Mouse (Mus musculus) limb, embryonic 15.5 days (tissue): ENCODE data around the gene Xpot. TPM values are rescaled to one million over a fixed set of nuclear protein-coding genes. Genes with fewer than 3 reads are reported as not detected.

ENCODE experiments used
- ATAC-seq: fragments of 200-750 bp; cut with Nextera tagmentation; 2 replicates; pipeline ENCODE4 v1.8.0; 2017; ENCODE audit warnings: low read depth, moderate TSS enrichment; ENCODE audit not compliant: insufficient number of reproducible peaks, low FRiP score, low TSS enrichment
- H3K27ac ChIP-seq: fragments of 300-500 bp; sonication (generic); 2 replicates; pipeline ENCODE4 v1.5.1; 2015; ENCODE audit warnings: moderate library complexity, mild to moderate bottlenecking, inconsistent platforms
- H3K27me3 ChIP-seq: fragments of 300-500 bp; sonication (generic); 2 replicates; pipeline ENCODE4 v1.6.1; 2015; ENCODE audit warnings: inconsistent platforms
- H3K36me3 ChIP-seq: fragments of 300-500 bp; sonication (generic); 2 replicates; pipeline ENCODE4 v1.6.1; 2015; ENCODE audit warnings: inconsistent platforms
- H3K4me1 ChIP-seq: fragments of 300-500 bp; sonication (generic); 2 replicates; pipeline ENCODE4 v1.6.1; 2015; ENCODE audit warnings: inconsistent platforms
- H3K4me2 ChIP-seq: fragments of 300-500 bp; sonication (generic); 2 replicates; pipeline ENCODE4 v1.6.1; 2015; ENCODE audit warnings: mild to moderate bottlenecking, inconsistent platforms
- H3K4me3 ChIP-seq: fragments of 300-500 bp; sonication (generic); 2 replicates; pipeline ENCODE4 v1.5.1; 2015; ENCODE audit warnings: mild to moderate bottlenecking, inconsistent platforms
- H3K9ac ChIP-seq: fragments of 300-500 bp; sonication (generic); 2 replicates; pipeline ENCODE4 v1.6.1; 2015; ENCODE audit warnings: inconsistent platforms
- H3K9me3 ChIP-seq: fragments of 300-500 bp; sonication (generic); 2 replicates; pipeline ENCODE4 v1.6.1; 2016; ENCODE audit warnings: inconsistent platforms
- WGBS: fragments of 180-500 bp; shearing (Covaris S2); methylation state at CpG from one replicate; pipeline ENCODE4 v1.1.7; 2015; 5-methylcytosine and 5-hydroxymethylcytosine counted together
- polyA plus RNA-seq: library from polyadenylated mRNA; unstranded; fragments of >200 nt; fragmentation: Nextera tagmentation; extraction: Ambion mirVana; gene quantifications from 2 replicates; pipeline ENCODE4 v1.2.1, GENCODE M21; 2015

Xpot gene
- polyA plus RNA-seq, 1 experiment from 2014 or later: 52.1 TPM

DNA sequence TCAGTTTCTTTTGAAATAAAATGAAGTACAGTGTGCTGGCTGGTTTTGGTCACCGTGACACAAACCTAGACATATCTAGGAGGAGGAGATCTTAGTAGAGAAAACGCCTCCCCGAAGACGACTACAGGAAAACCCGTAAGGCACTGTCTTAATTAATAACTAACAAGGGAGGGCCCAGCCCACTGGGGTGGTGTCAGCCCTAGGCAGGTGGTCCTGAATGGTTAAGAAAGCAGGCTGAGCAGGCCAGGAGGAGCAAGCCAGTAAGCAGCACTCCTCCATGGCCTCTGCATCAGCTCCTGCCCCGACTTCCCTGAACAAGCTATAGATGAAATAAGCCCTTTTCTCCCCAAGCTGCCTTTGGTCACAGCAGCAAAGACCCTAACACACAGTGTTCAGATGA lies 56.3 kb downstream of the Xpot start:
- Histone ChIP-seq H3K4me1 (no peaks in the 10 kb centered on the region), H3K9me3 (no peaks in the 10 kb centered on the region), H3K4me3 (no peak overlapping the region), H3K27me3 (no peaks in the 10 kb centered on the region), H3K9ac (no peak overlapping the region), H3K4me2 (no peak overlapping the region), H3K27ac (no peak overlapping the region), H3K36me3 (peaks cover 64% of the 10 kb centered on the region)
- ATAC-seq: no peak
- 70% methylated on average over 6 of the region's 6 CpGs for WGBS

DNA sequence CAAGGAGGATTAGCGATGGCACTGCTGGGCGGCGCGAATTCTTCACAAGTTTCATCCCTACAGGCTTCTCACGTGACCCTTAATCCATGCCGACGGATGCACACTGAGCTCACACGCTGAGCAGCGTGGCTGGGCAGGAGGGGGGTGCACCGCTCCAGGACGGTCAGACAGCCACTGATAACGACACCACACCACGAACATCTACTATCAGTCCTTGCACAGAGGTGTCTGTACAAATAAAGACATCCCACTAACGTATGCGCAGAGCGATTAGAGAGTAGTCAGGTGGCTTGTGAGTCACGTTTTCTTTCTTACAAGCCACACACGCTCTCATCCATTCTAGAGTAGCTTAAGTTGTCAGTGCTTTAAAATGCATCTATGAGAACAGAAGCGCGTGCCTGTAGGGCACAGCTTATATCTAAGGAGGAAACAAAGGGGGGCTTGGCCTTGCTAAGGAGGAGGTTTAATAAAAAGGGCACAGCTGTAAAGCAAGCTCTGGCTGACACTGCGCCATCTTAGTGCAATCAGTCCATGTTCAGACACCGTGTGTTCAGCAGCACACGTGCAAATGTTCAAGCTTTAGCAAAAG lies 57.0 kb downstream of the Xpot start:
- no peak overlapping the region for H3K27ac ChIP-seq

DNA sequence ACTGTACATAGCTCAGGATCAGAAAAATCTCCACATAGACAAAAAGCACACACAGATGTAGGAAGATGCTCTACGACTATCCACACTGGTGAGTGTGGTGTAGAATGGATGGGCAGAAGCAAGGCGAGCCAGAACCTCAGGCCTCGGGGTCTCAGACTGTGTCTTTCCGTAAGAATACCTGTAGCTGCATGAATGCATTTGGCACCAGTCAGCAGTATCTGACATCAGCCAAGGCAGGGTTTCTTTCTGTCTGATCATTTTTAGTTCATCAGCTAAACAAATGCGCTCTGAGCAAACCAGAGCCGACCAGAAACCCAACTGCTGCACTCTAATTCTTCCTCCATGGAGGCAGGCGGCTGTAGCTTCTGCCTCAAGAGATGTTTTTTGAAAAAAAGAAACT lies 57.6 kb downstream of the Xpot start:
- peaks cover 67% of the 10 kb centered on the region for H3K36me3 ChIP-seq
- H3K4me2 ChIP-seq: no peak overlapping the region
- no peak for ATAC-seq
- WGBS: 69% methylated on average over 7 of the region's 7 CpGs
- H3K9me3 ChIP-seq: no peaks in the 10 kb centered on the region
- no peak overlapping the region for H3K27ac ChIP-seq
- H3K9ac ChIP-seq: no peak overlapping the region
- no peaks in the 10 kb centered on the region for H3K27me3 ChIP-seq
- no peak overlapping the region for H3K4me3 ChIP-seq
- H3K4me1 ChIP-seq: no peaks in the 10 kb centered on the region

More for the DNA sequence above, 57.0 kb downstream of the Xpot start:
- no peak for ATAC-seq
- Histone ChIP-seq H3K27me3 (no peaks in the 10 kb centered on the region), H3K9me3 (no peaks in the 10 kb centered on the region), H3K9ac (no peak overlapping the region), H3K4me3 (no peak overlapping the region), H3K36me3 (peaks cover 64% of the 10 kb centered on the region), H3K4me2 (no peak overlapping the region), H3K4me1 (no peaks in the 10 kb centered on the region)
- WGBS: 22% methylated on average over 23 of the region's 23 CpGs

DNA sequence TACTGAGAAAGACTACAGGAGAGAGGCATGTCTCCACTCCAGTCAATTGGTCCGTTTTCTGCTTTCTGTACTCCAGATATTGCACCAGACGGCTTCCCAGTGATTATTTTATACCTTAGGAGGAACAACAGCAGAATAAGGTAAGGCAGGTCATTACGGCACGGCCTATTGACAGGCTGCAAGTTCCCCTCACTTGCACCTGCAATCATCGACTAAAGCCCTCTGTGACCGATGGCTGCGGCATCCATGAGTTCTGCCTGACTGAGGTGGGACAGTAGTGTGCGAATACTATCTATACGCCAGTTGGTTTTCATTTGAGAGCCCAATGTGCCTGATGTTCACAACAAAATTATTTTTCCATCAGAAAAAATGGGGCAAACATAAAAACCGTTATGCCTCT lies 58.1 kb downstream of the Xpot start:
- Histone ChIP-seq H3K4me3 (no peak overlapping the region), H3K36me3 (peaks cover 70% of the 10 kb centered on the region), H3K27me3 (no peaks in the 10 kb centered on the region), H3K9ac (no peak overlapping the region), H3K4me2 (no peak overlapping the region), H3K27ac (no peak overlapping the region), H3K9me3 (no peaks in the 10 kb centered on the region), H3K4me1 (no peaks in the 10 kb centered on the region)
- no peak for ATAC-seq
- WGBS: 96% methylated on average over 10 of the region's 10 CpGs

DNA sequence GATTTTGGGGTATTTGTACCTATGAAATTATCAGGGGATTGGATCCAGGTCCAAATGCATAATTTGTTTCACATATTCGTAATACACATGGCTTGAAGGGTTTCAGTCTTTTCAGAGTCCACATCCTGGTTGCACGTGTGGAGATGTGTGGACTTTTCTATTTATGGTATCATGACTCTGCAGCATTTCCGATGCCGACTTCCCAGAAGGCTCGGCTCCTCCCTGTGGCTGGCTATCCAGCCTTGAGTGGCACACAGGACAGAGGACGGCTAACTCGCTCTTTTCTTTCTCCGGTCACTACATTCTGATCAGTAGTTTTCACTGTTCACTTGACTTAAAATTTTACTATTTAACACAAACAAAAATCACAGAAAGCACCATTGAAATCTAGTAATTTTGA lies 61.7 kb downstream of the Xpot start:
- Histone ChIP-seq H3K4me1 (no peaks in the 10 kb centered on the region), H3K4me2 (no peak overlapping the region), H3K36me3 (peaks cover 61% of the 10 kb centered on the region), H3K27ac (no peak overlapping the region), H3K27me3 (no peaks in the 10 kb centered on the region), H3K4me3 (no peak overlapping the region), H3K9ac (no peak overlapping the region), H3K9me3 (no peaks in the 10 kb centered on the region)
- no peak for ATAC-seq
- WGBS: 89% methylated on average over 8 of the region's 8 CpGs

DNA sequence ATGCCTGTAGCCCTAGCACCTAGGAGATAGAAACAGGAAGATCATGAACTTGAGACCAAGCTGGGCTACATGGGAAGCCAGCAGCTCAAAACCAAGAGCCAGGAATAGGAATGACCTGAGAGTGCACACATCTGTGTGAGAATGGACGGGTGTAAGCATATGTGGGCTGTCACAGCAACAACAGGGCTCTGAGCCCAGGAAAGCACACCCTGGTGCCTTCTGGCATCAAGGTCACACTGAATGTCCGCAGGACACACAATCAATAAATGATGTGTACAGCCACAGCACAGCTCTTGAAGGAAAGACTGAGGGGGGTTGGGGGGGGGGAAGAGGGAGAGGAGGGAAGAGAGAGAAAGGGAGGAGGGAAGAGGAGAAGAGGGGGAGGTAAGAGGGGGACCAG lies 67.9 kb downstream of the Xpot start:
- Histone ChIP-seq H3K9me3 (no peaks in the 10 kb centered on the region), H3K9ac (no peak overlapping the region), H3K27me3 (no peaks in the 10 kb centered on the region), H3K4me2 (no peak overlapping the region), H3K36me3 (peaks cover 78% of the 10 kb centered on the region), H3K4me3 (no peak overlapping the region), H3K4me1 (no peaks in the 10 kb centered on the region), H3K27ac (no peak overlapping the region)
- 80% methylated on average over 2 of the region's 2 CpGs for WGBS
- no peak for ATAC-seq

GRCm38 (mm10) chr10:121556263-121556662 lies 69.9 kb downstream of the Xpot start:
- 81% methylated on average over 6 of the region's 6 CpGs for WGBS
- H3K36me3 ChIP-seq: peaks cover 83% of the 10 kb centered on the region
- ATAC-seq: no peak

GRCm38 (mm10) chr10:121550334-121550733 lies 75.8 kb downstream of the Xpot start:
- Histone ChIP-seq H3K4me2 (no peak overlapping the region), H3K4me3 (no peak overlapping the region), H3K27me3 (no peaks in the 10 kb centered on the region), H3K36me3 (peaks cover 88% of the 10 kb centered on the region), H3K27ac (no peak overlapping the region), H3K9me3 (no peaks in the 10 kb centered on the region), H3K9ac (no peak overlapping the region), H3K4me1 (no peaks in the 10 kb centered on the region)
- 54% methylated on average over 9 of the region's 9 CpGs for WGBS
- ATAC-seq: no peak

More at GRCm38 (mm10) chr10:121556263-121556662, 69.9 kb downstream of the Xpot start:
- no peak overlapping the region for H3K4me3 ChIP-seq
- no peak overlapping the region for H3K4me2 ChIP-seq
- no peak overlapping the region for H3K27ac ChIP-seq
- H3K27me3 ChIP-seq: no peaks in the 10 kb centered on the region
- H3K4me1 ChIP-seq: no peaks in the 10 kb centered on the region
- no peak overlapping the region for H3K9ac ChIP-seq
- no peaks in the 10 kb centered on the region for H3K9me3 ChIP-seq

GRCm38 (mm10) chr10:121549670-121550069 lies 76.5 kb downstream of the Xpot start:
- ATAC-seq: no peak
- no peak overlapping the region for H3K4me2 ChIP-seq
- WGBS: 75% methylated on average over 5 of the region's 5 CpGs
- no peaks in the 10 kb centered on the region for H3K27me3 ChIP-seq
- H3K4me1 ChIP-seq: no peaks in the 10 kb centered on the region
- no peak overlapping the region for H3K27ac ChIP-seq
- H3K9ac ChIP-seq: no peak overlapping the region
- no peaks in the 10 kb centered on the region for H3K9me3 ChIP-seq
- no peak overlapping the region for H3K4me3 ChIP-seq
- peaks cover 86% of the 10 kb centered on the region for H3K36me3 ChIP-seq

DNA sequence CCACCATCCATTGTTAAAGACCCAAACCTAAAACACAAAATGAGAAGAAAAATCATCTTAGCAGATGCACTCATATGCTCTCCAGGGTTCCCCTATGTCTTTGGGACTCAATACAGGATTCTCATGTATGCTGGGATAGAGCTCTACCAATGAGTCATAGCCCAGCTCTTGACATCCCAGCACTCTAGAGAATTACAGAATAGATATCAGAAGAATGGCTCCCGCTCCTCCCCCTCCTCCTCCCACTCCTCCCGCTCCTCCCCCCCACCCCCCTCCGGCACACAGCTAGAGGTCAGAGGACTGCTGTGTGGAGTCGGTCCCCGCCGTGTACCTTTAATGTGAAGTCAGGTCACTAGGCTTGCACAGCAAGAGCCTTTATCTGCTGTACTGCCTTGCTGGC lies 79.0 kb downstream of the Xpot start:
- WGBS: 91% methylated on average over 6 of the region's 6 CpGs

GRCm38 (mm10) chr10:121543577-121543976 lies 82.6 kb downstream of the Xpot start:
- ATAC-seq: no peak
- Histone ChIP-seq H3K27ac (no peak overlapping the region), H3K4me1 (no peaks in the 10 kb centered on the region), H3K9me3 (no peaks in the 10 kb centered on the region), H3K36me3 (peaks cover 30% of the 10 kb centered on the region), H3K27me3 (no peaks in the 10 kb centered on the region), H3K4me3 (no peak overlapping the region), H3K9ac (no peak overlapping the region), H3K4me2 (no peak overlapping the region)
- WGBS: 93% methylated on average over 6 of the region's 6 CpGs

More for the DNA sequence above, 79.0 kb downstream of the Xpot start:
- no peak overlapping the region for H3K27ac ChIP-seq
- no peaks in the 10 kb centered on the region for H3K9me3 ChIP-seq
- no peaks in the 10 kb centered on the region for H3K4me1 ChIP-seq
- no peak overlapping the region for H3K4me3 ChIP-seq
- no peak overlapping the region for H3K4me2 ChIP-seq
- peaks cover 64% of the 10 kb centered on the region for H3K36me3 ChIP-seq
- H3K9ac ChIP-seq: no peak overlapping the region
- H3K27me3 ChIP-seq: no peaks in the 10 kb centered on the region
- ATAC-seq: no peak

DNA sequence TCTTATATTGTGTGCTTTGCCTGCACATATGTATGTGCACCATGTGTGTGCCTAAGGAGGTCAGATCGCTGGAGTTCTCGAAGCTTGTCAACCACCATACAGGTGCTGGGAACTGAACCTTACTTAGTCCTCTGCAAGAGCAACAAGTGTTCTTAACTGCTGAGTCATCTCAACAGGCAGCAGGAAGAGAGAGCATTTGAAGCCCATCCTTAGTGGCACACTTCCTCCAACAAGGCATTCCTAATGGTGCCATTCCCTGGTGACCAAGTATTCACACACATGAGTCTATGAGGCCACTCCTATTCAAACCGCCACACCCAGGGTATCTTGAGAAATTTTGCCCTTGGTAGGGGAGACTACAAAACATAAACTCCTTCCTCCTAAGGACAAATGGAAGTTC lies 84.0 kb downstream of the Xpot start:
- Histone ChIP-seq H3K4me1 (no peaks in the 10 kb centered on the region), H3K36me3 (peaks cover 16% of the 10 kb centered on the region), H3K27ac (no peak overlapping the region), H3K4me2 (no peak overlapping the region), H3K27me3 (no peaks in the 10 kb centered on the region), H3K9me3 (no peaks in the 10 kb centered on the region), H3K4me3 (no peak overlapping the region), H3K9ac (no peak overlapping the region)
- WGBS: 93% methylated on average over 3 of the region's 3 CpGs
- no peak for ATAC-seq
